Mouse (Mus musculus) brown adipose tissue, adult 24 weeks (tissue): ENCODE results near the gene Fmr1nb. TPM values are rescaled to one million over a fixed set of nuclear protein-coding genes. Genes with fewer than 3 reads are reported as not detected.
"Not testable (repeated sequence)": the region's sequence is repeated elsewhere in the genome, so short reads cannot be mapped to it uniquely, and the experiment has no call there.

Source experiments
- H3K27ac ChIP-seq: fragments of 200-500 bp; replicated peaks from 2 replicates; pipeline ENCODE4 v1.5.1; 2012; ENCODE audit warnings: low read depth, mild to moderate bottlenecking, low read length
- H3K4me1 ChIP-seq: fragments of 200-500 bp; 2 replicates; pipeline ENCODE4 v1.6.1; 2012; ENCODE audit warnings: low read length, mixed read lengths; ENCODE audit not compliant: control insufficient read depth, insufficient read depth, insufficient read length
- H3K4me3 ChIP-seq: fragments of 200-500 bp; 2 replicates; pipeline ENCODE4 v1.5.1; 2012; ENCODE audit warnings: low read depth, mild to moderate bottlenecking, low read length, moderate library complexity; ENCODE audit not compliant: insufficient read depth
- polyA plus RNA-seq: library from polyadenylated mRNA; stranded (reverse); fragments of >200 nt; gene quantifications from 2 replicates; pipeline ENCODE4 v1.2.4, GENCODE M21; 2012; ENCODE audit not compliant: missing spikeins, insufficient read depth, insufficient read length

The Fmr1nb gene
- 2.1 and 2.8 TPM in 2 replicates for polyA plus RNA-seq

DNA sequence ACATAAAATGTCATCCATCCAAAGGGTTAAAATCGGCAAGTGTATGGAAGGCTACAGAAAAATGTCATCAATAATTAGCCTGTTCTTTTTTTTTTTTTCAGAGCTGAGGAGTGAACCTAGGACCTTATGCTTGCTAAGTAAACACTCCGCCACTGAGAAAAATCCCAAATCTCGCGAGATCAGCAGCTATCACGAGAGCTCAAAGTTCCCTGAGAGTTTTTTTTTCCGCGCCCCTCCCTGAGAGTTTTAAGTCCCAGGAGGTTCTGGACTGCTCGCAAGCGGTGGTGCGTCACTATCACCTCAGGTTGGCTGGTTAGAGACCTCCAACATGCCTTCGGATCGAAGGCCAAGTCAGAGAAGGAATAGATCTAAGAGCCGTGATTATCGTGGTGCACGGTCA lies at the start of gene Fmr1nb:
Gene Fmr1nb (plus strand): TSS at position 234 of the 400 bp plus-strand sequence.
- no peaks in the 10 kb centered on the region for H3K4me1 ChIP-seq
- H3K27ac ChIP-seq = no peak within 1 kb of the TSS
- no peak within 1 kb of the TSS for H3K4me3 ChIP-seq

DNA sequence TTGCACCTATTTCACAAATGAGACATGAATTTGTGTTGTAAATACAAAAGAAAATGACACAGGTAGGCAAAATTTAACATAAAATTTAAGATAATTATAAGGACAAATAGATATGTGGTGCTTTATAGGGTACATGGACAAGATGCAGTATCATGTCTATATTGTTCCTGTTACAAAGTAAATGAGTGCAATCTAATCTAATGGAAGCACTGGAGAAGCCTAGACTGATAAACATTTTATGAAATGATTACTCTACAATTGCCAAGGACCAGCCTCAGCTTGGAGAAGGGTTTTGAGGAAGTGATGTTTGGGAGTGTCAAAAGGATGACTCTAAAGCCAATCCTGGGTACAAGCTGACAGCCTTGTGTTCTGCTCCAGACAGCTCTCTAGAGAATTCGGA lies 24.7 kb upstream of the Fmr1nb start:
- Histone ChIP-seq H3K4me3 (no peak overlapping the region), H3K4me1 (no peaks in the 10 kb centered on the region), H3K27ac (no peak overlapping the region)

DNA sequence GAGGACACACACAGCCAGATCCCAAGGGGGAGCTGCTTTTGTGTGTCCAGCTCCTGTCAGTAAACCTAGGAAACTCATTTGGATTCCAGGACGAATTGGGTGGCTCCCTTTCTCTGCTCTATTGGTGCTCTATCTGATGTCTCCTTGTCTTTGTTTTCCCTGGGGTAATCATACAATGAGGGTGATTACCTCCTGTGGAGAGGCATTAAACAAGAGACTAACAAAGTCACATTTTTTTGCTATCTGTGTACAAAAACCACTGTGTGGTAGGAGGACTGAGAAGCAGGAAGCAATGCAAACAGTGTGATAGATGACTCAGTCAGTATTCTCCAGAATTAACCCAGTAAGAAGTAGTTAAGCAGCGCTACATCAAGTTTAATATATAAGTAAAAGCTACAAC lies 21.6 kb upstream of the Fmr1nb start:
- H3K4me1 ChIP-seq = no peaks in the 10 kb centered on the region
- no peak overlapping the region for H3K27ac ChIP-seq
- H3K4me3 ChIP-seq = no peak overlapping the region

DNA sequence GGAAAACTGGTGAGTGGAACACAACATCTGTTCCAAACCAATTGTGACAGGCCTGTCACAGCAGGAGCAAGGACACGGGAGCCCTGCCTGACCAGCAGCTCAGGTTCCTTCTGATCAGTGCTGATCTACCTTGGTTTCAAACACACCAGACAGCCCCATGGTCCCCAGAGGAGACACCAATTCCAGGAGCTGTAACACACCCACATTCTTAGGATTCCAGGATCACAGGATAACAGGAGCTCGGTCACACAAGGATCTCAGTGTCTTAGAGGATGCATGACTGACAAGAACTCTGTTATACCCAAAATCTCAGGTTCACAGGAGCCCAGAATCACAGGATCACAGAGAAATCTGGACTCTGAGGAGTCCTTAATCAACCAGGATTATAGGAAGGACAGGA lies 58.8 kb downstream of the Fmr1nb start:
- not testable (repeated sequence) for H3K4me1 ChIP-seq, H3K4me3 ChIP-seq, H3K27ac ChIP-seq

DNA sequence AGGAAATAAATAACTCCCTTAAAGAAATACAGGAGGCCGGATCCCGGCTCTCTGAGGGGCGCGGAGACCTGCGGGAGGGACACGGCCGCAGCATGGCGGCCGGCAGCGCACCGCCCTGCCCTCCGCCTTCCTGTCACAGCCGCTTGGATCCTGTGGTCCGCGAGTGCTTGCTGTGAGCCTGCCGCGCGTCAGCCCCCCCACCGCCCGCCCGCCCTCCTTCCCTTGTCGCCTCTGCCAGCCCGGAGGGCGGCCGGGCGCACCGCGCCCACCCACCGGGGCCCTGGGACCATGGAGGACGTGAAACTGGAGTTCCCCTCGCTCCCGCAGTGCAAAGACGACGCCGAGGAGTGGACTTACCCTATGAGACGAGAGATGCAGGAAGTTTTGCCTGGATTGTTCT lies 59.4 kb downstream of the Fmr1nb start, which contains the start of gene Gm14698:
Gene Gm14698 (plus strand): TSS at position 35 of the 400 bp plus-strand sequence.
- not testable (repeated sequence) for H3K27ac ChIP-seq, H3K4me1 ChIP-seq, H3K4me3 ChIP-seq

DNA sequence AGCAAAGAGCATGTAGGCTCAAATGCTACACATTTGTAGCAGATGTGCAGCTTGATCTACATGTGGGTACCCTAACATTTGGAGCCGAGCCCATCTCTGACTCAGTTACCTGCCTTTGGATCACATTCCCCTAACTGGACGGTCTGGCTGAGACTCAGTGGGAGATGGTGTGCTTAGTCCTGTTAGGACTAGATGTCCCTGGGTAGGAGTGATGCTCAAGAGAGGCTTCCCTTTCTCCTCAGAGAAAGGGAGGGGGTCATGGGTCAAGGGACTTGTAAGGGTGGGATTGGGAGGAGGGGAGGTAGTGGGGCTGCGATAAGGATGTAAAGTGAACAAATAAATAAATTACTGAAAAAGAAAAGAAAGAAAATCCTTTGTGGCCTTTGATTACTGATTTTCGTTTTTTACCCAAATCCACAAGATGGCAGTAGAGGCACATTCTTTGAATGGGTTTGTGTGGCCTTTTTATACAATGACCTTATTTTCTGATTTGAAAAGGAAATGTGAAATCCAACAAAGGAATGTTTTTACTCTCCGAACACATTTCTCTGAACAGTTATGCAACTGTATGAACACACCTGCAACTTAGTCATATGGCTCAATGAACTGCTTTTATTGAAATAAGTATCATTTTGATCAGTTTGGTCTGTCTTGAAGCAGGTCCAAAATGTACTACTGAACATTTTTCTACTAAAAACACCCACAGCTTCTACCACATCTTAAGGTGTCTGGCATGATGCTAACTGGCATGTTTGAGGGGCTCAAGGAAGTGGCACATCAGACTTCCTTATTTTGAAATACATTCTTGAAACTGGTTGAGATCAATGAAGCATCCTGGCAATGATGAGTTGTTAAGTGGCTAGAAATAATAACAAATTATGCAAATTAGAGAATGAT lies 78.2 kb downstream of the Fmr1nb start:
- H3K4me1 ChIP-seq = no peaks in the 10 kb centered on the region
- no peak overlapping the region for H3K27ac ChIP-seq
- no peak overlapping the region for H3K4me3 ChIP-seq

Other genes starting within 250 kb of the Fmr1nb start
- 23.5 and 24.4 TPM in 2 replicates for gene Fmr1, start 83.3 kb upstream of the Fmr1nb start, polyA plus RNA-seq
- gene Gm14698, start 59.3 kb downstream of the Fmr1nb start, polyA plus RNA-seq = 4.6 and 12.3 TPM in 2 replicates
- not detected in 2 replicates for gene Gm6812, start 131.2 kb downstream of the Fmr1nb start, polyA plus RNA-seq